Mouse (Mus musculus) forebrain, embryonic 10.5 days (tissue): ENCODE data around the gene Ryk. TPM values are rescaled to one million over a fixed set of nuclear protein-coding genes. Genes with fewer than 3 reads are reported as not detected.
A peak's percentile ranks its signal among the peaks of the same experiment; 100 is the strongest.

Source experiments
- DNase-seq: peaks from one replicate; pipeline ENCODE4 v3.0.0-alpha.2; 2017; ENCODE audit warnings: low spot score; ENCODE audit errors: extremely low spot score
- H3K27ac ChIP-seq: fragments of 300-500 bp; sonication (generic); 2 replicates; pipeline ENCODE4 v1.5.1; 2016; ENCODE audit warnings: mild to moderate bottlenecking
- H3K27me3 ChIP-seq: fragments of 300-500 bp; sonication (generic); 2 replicates; pipeline ENCODE4 v1.6.1; 2016; ENCODE audit warnings: mild to moderate bottlenecking; ENCODE audit not compliant: poor library complexity, severe bottlenecking
- H3K36me3 ChIP-seq: fragments of 300-500 bp; sonication (generic); replicated peaks from 2 replicates; pipeline ENCODE4 v1.6.1; 2016; ENCODE audit warnings: mild to moderate bottlenecking, moderate library complexity
- H3K4me1 ChIP-seq: fragments of 300-500 bp; sonication (generic); 2 replicates; pipeline ENCODE4 v1.6.1; 2016
- H3K4me3 ChIP-seq: fragments of 300-500 bp; sonication (generic); 2 replicates; pipeline ENCODE4 v1.5.1; 2016; ENCODE audit warnings: mild to moderate bottlenecking, moderate library complexity
- H3K9me3 ChIP-seq: fragments of 300-500 bp; sonication (generic); 2 replicates; pipeline ENCODE4 v1.6.1; 2016; ENCODE audit warnings: mild to moderate bottlenecking, moderate library complexity
- WGBS: fragments of 180-500 bp; shearing (Covaris S2); methylation state at CpG from one replicate; pipeline ENCODE4 v1.1.7; 2016; 5-methylcytosine and 5-hydroxymethylcytosine counted together
- polyA plus RNA-seq: library from polyadenylated mRNA; unstranded; fragments of >200 nt; fragmentation: Nextera tagmentation; extraction: Ambion mirVana; gene quantifications from 2 replicates; pipeline ENCODE4 v1.2.1, GENCODE M21; 2016

Ryk gene
- polyA plus RNA-seq, 1 experiment from 2014 or later = 14.4 TPM

GRCm38 (mm10) chr9:102861789-102862188 is 27.1 kb downstream of the Ryk start:
- DNase-seq = no peak
- no peaks in the 10 kb centered on the region for H3K27me3 ChIP-seq
- peaks cover 26% of the 10 kb centered on the region; the same call in 1 of the 2 replicates for H3K9me3 ChIP-seq
- no peak overlapping the region for H3K27ac ChIP-seq
- H3K36me3 ChIP-seq = peaks cover 62% of the 10 kb centered on the region
- H3K4me3 ChIP-seq = no peak overlapping the region
- peaks cover 42% of the 10 kb centered on the region for H3K4me1 ChIP-seq
- whole genome bisulfite sequencing = 87% methylated on average over 7 of the region's 7 CpGs

GRCm38 (mm10) chr9:102862260-102862659 is 27.5 kb downstream of the Ryk start:
- peaks cover 57% of the 10 kb centered on the region for H3K36me3 ChIP-seq
- H3K4me1 ChIP-seq = peaks cover 43% of the 10 kb centered on the region
- no peak for DNase-seq
- H3K4me3 ChIP-seq = no peak overlapping the region
- no peaks in the 10 kb centered on the region for H3K27me3 ChIP-seq
- H3K27ac ChIP-seq = no peak overlapping the region
- WGBS = 88% methylated on average over 3 of the region's 3 CpGs
- peaks cover 21% of the 10 kb centered on the region; the same call in 1 of the 2 replicates for H3K9me3 ChIP-seq

- WGBS = 76% methylated on average over 14 of the region's 14 CpGs
- Histone ChIP-seq H3K4me1 (peaks cover 43% of the 10 kb centered on the region), H3K4me3 (no peak overlapping the region), H3K27ac (peak overlapping the region; percentile 63; the same call in 1 of the 2 replicates), H3K36me3 (peaks cover 57% of the 10 kb centered on the region), H3K27me3 (no peaks in the 10 kb centered on the region), H3K9me3 (peaks cover 6% of the 10 kb centered on the region; the same call in 1 of the 2 replicates)
- no peak for DNase-seq
Observed at GRCm38 (mm10) chr9:102863876-102864545, 29.3 kb downstream of the Ryk start.

GRCm38 (mm10) chr9:102864931-102865330 is 30.2 kb downstream of the Ryk start:
- DNase-seq = no peak
- peak overlapping the region; percentile 66 for H3K27ac ChIP-seq
- H3K4me3 ChIP-seq = no peak overlapping the region
- peaks cover 60% of the 10 kb centered on the region for H3K36me3 ChIP-seq
- H3K4me1 ChIP-seq = peaks cover 43% of the 10 kb centered on the region
- H3K27me3 ChIP-seq = no peaks in the 10 kb centered on the region
- WGBS = 61% methylated on average over 8 of the region's 8 CpGs
- no peaks in the 10 kb centered on the region for H3K9me3 ChIP-seq

- H3K27ac ChIP-seq = 0 out of 2 replicates have a peak overlapping the region, but pooled peaks have one; percentile 35
- WGBS = 80% methylated on average over 12 of the region's 12 CpGs
- H3K27me3 ChIP-seq = no peaks in the 10 kb centered on the region
- no peak overlapping the region for H3K4me3 ChIP-seq
- H3K36me3 ChIP-seq = peaks cover 72% of the 10 kb centered on the region
- no peak for DNase-seq
- H3K9me3 ChIP-seq = no peaks in the 10 kb centered on the region
- H3K4me1 ChIP-seq = peaks cover 43% of the 10 kb centered on the region
Observed at GRCm38 (mm10) chr9:102865946-102866737, 31.4 kb downstream of the Ryk start.

- Histone ChIP-seq H3K9me3 (no peaks in the 10 kb centered on the region), H3K4me3 (no peak overlapping the region), H3K4me1 (peaks cover 39% of the 10 kb centered on the region), H3K36me3 (peaks cover 76% of the 10 kb centered on the region), H3K27ac (0 out of 2 replicates have a peak overlapping the region, but pooled peaks have one; percentile 35), H3K27me3 (no peaks in the 10 kb centered on the region)
- peak; percentile 68 for DNase-seq
- WGBS = 7% methylated on average over 4 of the region's 4 CpGs
Observed at GRCm38 (mm10) chr9:102866893-102867292, 32.2 kb downstream of the Ryk start.

GRCm38 (mm10) chr9:102867516-102867915 is 32.8 kb downstream of the Ryk start:
- H3K4me3 ChIP-seq = no peak overlapping the region
- DNase-seq = no peak
- peaks cover 77% of the 10 kb centered on the region for H3K36me3 ChIP-seq
- WGBS = 94% methylated on average over 4 of the region's 4 CpGs
- peaks cover 35% of the 10 kb centered on the region for H3K4me1 ChIP-seq
- H3K9me3 ChIP-seq = no peaks in the 10 kb centered on the region
- no peaks in the 10 kb centered on the region for H3K27me3 ChIP-seq
- H3K27ac ChIP-seq = no peak overlapping the region

- Histone ChIP-seq H3K9me3 (no peaks in the 10 kb centered on the region), H3K27ac (no peak overlapping the region), H3K4me3 (no peak overlapping the region), H3K4me1 (peaks cover 33% of the 10 kb centered on the region), H3K36me3 (peaks cover 84% of the 10 kb centered on the region), H3K27me3 (no peaks in the 10 kb centered on the region)
- DNase-seq = no peak
- WGBS = 94% methylated on average over 7 of the region's 7 CpGs
Observed at GRCm38 (mm10) chr9:102868451-102868850, 33.7 kb downstream of the Ryk start.

GRCm38 (mm10) chr9:102876054-102876690 is 41.5 kb downstream of the Ryk start:
- no peaks in the 10 kb centered on the region for H3K9me3 ChIP-seq
- no peaks in the 10 kb centered on the region for H3K4me1 ChIP-seq
- H3K27ac ChIP-seq = no peak overlapping the region
- H3K4me3 ChIP-seq = no peak overlapping the region
- H3K36me3 ChIP-seq = peaks cover 82% of the 10 kb centered on the region
- no peaks in the 10 kb centered on the region for H3K27me3 ChIP-seq
- DNase-seq = no peak
- 91% methylated on average over 7 of the region's 7 CpGs for WGBS

- Histone ChIP-seq H3K9me3 (no peaks in the 10 kb centered on the region), H3K27ac (no peak overlapping the region), H3K36me3 (peaks cover 76% of the 10 kb centered on the region), H3K27me3 (no peaks in the 10 kb centered on the region), H3K4me1 (no peaks in the 10 kb centered on the region), H3K4me3 (no peak overlapping the region)
- 87% methylated on average over 9 of the region's 9 CpGs for WGBS
- DNase-seq = no peak
Observed at GRCm38 (mm10) chr9:102877916-102878315, 43.2 kb downstream of the Ryk start.

- Histone ChIP-seq H3K27ac (no peak overlapping the region), H3K4me1 (no peaks in the 10 kb centered on the region), H3K9me3 (no peaks in the 10 kb centered on the region), H3K4me3 (no peak overlapping the region), H3K27me3 (no peaks in the 10 kb centered on the region), H3K36me3 (peaks cover 82% of the 10 kb centered on the region)
- peak; percentile 33 for DNase-seq
- WGBS = 71% methylated on average over 8 of the region's 8 CpGs
Observed at GRCm38 (mm10) chr9:102879545-102879944, 44.8 kb downstream of the Ryk start.

GRCm38 (mm10) chr9:102884703-102885102 is 50.0 kb downstream of the Ryk start:
- Histone ChIP-seq H3K27me3 (no peaks in the 10 kb centered on the region), H3K4me1 (no peaks in the 10 kb centered on the region), H3K27ac (no peak overlapping the region), H3K4me3 (no peak overlapping the region), H3K36me3 (peaks cover 73% of the 10 kb centered on the region), H3K9me3 (no peaks in the 10 kb centered on the region)
- no peak for DNase-seq
- 90% methylated on average over 9 of the region's 9 CpGs for WGBS
